Mouse (Mus musculus): ENCODE measurements around the gene Kncn.

The Kncn gene

DNA sequence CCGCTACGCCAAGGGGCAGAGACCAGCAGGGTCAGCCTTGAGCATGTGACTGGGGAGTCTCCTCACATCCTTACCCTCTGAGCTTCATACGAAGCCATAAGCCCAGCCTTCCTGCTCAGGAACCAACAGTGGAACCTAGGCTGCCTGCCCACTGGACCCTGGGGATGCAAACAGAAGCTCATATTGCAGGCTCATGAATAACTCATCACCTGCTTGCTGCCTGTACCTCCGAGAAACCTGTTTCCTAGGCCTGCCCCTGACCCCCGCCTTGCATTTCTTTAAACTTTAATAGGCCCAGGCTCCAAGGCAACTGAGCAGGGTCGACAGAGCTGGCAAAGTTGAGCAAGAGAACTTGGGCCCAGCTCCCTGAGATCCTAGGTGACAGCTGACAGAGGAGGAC, at the start of gene Kncn:
TSS of gene Kncn (plus strand) at position 379 of the 400 bp plus-strand sequence.
- in situ Hi-C loops (cut with MboI; ENCODE audit: low sequenced_read_pairs): no loop called here

DNA sequence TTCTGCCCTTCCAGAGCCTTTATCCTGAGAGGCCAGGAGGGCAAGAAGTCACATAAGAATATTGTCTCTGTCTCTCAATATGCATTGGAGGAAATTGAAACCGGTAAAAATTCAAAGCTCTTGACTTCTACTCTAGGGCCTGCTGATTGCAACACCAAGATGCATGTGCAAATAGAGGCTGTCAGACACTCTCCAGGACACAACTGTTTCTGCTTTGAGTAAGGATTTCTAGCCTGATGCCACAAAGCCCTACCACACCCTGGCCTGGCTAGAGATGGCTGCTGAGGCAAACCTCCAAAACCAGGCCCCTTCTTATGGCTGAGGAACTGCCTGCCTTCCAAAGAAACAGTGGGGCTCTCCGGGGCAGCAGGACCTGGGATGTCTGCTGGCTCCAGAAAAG, 48.6 kb upstream of the Kncn start:
- in situ Hi-C loops (cut with MboI; ENCODE audit: low sequenced_read_pairs): no loop called here

DNA sequence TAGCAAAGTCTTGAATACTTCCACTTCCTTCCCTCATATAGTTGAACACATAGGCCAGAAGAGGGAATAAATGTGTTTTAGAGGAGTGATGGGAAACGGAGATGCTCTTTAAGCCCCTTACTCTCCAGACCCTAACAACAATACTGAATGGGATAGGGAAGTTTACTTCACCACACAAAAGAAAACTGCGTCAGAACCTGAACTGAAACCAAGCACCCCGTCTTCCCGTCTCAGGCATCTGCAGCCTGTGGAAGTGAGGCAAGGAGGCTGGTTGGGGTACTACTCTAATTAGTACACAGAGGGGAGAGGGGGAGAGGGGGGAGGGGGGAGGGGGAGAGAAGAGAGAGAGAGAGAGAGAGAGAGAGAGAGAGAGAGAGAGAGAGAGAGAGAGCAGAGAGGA, 46.0 kb upstream of the Kncn start:
- in situ Hi-C loops (cut with MboI; ENCODE audit: low sequenced_read_pairs): no loop called here

DNA sequence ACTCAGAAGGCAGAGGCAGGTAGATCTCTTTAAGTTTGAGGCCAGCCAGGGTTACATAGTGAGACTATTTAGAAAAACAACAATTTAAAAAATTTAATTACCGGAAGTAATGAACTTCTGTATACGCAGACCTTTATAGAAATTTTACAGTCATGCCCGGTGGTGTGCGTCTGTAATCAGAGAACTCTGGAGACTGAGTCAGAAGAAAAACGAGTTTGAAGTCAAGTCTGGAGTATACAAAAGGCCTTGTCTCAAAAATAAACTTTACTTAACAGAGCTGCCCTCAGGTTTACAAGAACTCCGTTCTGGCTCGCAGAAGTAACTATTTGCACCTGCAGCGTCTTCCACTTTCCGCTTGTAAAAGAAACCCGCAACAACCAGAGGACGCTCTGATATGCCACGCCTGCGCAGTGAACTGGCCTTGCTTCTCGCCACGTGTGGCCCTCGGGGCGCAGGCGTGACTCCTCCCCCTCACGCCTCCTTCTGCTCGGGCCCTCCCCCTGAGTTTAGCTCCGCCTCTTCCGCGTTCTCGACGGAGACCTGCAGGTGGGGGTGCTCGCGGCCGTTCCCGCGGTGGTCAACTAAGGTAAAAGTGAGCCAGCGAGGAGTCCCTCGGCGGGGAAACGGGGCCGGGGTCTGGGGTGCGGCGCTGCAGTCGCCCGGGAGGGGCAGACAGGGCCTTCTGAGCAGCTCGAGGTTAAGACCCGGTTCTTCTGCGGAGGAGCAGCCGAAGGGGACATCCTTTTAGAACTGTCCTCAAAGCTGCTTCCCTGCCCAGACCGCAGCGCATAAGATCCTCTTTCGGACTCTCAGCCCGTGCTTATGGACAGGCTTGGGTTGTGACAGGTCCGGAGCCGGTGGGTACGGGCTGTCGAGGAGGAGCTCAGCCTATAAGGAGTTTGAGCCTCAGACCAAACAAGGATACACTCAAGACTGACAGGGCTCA, 45.2 kb upstream of the Kncn start, which contains the start of gene Mknk1:
TSS of gene Mknk1 (plus strand) at position 503 of the 946 bp plus-strand sequence.
- in situ Hi-C loops (cut with MboI; ENCODE audit: low sequenced_read_pairs): no loop called here

DNA sequence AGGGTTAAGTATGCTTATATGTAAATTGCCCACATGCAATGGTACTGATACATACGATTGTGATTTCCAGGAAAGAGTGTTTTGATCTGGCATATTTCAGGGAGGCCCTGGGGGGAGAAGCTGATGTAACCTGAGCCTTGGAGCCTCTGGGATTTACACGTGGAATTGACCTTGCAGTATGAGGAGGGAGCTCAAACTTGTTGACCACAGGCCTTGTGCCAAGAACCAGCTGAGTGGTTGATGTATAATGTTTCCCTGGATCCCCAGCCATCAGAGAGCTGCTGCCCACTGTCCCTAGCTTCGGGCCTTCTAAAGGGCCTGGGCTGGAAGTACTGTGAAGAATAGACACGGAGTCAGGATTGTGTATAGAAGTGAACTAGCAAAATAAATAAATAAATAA, 44.2 kb upstream of the Kncn start:
- in situ Hi-C loops (cut with MboI; ENCODE audit: low sequenced_read_pairs): no loop called here

DNA sequence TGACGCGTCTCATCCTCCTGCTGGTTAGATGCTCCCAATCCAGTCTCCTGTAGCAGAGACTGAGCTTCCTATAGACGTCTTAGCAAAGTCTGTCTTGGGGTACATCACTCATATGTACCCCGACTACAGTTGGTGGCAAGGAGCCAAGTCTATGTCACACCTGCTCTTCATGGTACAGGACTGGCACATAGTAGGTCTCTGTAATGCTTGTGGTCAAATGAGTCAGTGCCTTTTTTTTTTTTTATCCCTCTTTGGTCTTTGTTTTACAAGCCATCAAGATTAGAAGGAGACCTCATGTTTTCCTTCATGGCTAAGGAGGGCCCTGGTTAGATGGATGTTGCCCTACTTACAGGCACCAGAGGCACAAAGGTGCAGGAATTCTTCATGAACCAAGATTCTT, 43.4 kb upstream of the Kncn start:
- in situ Hi-C loops (cut with MboI; ENCODE audit: low sequenced_read_pairs): no loop called here

DNA sequence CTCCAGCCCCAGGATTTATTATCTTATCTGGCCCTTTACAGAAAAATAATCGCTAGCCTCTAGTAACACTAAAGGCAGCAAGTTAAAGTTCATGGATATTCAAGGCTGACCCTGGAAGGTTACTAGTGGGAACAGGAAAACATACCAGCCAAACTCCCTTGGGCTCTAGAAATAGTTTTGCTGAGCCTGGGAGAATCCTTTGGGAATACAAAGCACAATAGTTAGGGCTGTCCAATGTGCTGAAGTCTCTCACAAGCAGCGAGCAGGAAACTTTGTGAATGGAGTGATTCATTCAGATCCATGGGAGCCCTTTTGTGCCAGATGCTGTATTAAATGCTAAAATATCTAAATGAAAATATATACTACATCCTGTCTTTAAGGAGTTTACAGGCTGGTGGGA, 37.5 kb upstream of the Kncn start:
- in situ Hi-C loops (cut with MboI; ENCODE audit: low sequenced_read_pairs): no loop called here

DNA sequence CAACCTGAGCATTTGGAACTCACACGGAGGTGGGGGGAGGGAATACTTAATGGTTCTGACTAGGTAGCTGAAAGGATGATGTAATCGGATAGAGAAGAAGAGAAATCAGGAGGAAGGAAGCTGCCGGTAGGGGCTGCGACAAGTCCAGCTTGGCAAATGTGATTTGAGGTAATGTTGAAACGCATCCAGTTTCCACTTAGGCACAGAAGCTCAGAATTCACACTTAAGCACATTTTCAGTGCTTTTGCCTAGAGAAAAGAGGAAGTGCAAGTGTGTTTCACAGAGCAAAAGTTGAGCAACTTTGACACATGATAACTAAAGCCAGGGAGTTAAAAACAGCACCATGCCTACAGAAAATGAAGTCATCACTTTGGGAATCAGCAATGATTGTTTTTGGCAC, 36.8 kb upstream of the Kncn start:
- in situ Hi-C loops (cut with MboI; ENCODE audit: low sequenced_read_pairs): no loop called here

DNA sequence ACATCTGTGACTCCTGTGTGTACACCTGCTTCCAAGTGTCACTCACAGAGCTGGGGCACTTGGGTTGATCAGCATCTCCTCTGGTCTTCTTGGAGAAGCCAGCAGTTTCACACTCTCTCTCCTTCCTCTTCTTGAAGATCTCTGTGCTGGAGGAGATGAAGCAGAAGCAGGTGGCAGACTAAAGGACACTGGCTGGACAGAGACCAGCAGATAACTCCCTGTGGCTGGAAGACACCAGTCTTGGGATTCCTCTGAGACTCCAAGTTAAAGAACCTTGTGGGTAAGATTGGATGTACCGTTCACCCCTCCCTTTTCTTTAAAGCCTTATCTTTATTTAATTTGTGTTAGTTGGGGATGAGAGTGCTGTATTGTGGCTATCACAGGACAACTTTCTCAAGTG, 36.1 kb upstream of the Kncn start:
- in situ Hi-C loops (cut with MboI; ENCODE audit: low sequenced_read_pairs): no loop called here

DNA sequence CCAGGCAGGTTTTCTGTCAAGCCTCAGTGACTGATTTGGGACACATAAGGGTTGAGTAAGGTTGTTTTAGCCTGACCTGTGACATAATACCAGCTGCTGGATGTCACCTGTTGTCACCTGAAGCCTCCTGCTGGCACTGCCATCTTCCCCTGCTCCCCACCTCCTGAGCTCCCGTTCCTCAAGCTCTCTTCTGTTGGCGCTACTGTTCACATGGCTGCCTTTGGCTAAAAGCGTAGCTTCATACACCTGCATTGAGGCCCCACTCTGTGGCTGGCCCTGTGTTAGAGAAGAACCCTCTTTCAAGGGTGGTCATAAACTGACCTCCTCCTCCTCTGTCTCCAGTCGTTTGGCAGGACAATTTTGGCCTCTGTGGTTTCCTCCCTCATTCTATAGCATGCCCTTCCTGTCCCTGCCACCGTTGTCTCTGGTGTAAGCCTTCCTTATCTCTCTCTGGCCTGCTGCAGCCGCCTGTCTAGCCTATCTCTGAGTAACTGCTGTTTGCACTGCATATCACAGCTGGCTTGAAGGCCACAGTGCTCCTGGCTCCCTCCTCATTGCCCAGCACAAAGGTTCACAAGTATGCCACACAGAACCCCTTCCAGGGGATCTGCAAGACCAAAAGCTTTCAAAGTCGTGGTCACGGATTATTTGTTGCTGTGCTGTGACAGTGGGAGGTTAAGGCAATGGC, 35.1 kb upstream of the Kncn start:
- in situ Hi-C loops (cut with MboI; ENCODE audit: low sequenced_read_pairs): no loop called here

DNA sequence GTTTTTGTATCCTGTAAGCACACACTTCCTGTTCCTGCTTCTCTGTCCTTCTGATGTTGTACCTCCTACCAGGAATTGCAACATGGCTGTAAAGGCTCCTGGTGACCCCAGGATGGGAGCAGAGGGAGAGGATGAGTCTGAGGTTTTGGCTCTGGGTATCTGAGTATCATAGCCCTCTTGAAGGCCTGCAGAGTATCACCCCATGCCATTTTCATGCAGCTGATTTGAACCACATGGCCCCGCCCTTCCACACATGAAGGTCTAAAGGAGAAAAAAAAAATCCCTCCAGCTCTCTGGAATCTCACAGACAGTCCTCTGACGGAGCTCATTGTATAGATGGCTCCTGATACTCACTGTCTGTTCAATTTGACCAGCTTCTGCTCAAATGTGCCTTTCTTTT, 34.1 kb upstream of the Kncn start:
- in situ Hi-C loops (cut with MboI; ENCODE audit: low sequenced_read_pairs): no loop called here

DNA sequence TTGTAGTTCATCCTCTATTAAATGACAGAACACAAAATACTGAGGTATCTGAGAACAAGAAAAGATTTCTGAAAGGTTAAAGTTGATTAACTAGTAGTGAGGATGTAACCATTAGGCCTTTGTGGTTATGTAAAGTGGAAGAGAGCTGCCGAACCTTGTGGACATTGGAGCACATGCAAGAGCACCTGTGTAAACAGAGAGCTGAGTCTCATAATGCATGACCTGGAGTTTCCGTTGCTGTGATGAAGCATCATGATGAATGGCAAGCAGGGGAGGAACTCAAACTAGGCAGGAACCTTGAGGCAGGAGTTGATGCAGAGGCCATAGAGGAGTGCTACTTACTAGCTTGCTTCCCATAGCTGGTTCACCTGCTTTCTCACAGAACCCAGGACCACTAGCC, 33.6 kb upstream of the Kncn start:
- in situ Hi-C loops (cut with MboI; ENCODE audit: low sequenced_read_pairs): no loop called here

DNA sequence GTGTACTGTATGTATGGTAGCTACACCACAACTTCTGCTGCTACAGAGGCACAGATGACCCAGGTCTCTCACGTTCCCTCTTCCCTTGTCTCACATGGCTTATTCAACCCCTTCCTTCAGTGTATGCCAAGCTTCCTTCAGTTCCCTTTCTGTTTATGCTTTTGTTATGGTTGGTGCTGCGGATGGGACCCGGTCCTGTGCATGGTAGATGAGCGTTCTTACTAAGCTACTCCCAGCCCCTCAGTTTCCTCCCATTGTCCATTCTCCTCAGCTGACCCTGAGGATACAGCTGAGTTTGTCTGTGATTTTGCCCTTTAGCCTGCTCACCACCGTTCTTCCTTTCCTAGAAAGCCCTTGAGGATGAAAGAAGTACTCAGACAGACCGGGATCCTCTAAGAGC, 32.6 kb upstream of the Kncn start:
- in situ Hi-C loops (cut with MboI; ENCODE audit: low sequenced_read_pairs): no loop called here

DNA sequence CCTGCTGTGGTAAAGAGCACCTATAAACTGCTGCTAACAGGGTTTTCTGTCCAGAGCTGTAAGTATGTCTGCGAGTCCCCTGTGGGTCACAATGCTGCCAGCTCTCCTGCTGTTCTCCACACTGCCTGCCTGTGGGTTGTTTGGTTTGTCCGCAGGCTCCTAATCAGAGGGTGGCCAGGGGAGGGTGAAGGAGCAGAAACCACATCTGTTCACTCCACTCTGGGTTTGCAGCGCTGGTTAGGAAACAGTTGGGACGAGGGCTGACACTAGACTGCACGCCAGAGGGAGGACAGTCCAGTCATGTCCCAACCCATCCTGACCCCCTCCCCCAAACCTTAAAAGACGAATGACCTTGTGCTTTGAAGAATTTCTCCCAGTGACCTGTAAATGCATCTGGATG, 29.1 kb upstream of the Kncn start:
- in situ Hi-C loops (cut with MboI; ENCODE audit: low sequenced_read_pairs): no loop called here

DNA sequence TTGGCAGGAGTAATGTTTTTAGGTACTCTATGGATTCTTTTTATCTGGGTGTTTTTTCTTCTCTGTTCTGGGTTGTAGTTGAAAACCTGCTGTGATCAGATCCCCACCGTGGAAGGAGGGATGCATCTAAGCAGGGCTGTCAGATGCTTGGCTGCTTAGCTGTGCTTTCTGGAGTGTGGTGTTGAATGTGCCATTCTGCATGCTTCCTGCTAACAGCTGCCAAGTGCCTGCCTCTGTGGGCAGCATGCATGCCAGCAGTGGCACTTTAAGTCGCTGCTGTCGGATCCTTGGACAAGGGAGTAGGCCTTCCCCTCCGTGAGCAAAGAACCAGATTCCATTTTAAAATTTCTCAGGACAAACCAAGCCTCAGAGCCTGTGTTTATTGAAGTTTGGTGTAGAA, 28.6 kb upstream of the Kncn start:
- in situ Hi-C loops (cut with MboI; ENCODE audit: low sequenced_read_pairs): no loop called here

DNA sequence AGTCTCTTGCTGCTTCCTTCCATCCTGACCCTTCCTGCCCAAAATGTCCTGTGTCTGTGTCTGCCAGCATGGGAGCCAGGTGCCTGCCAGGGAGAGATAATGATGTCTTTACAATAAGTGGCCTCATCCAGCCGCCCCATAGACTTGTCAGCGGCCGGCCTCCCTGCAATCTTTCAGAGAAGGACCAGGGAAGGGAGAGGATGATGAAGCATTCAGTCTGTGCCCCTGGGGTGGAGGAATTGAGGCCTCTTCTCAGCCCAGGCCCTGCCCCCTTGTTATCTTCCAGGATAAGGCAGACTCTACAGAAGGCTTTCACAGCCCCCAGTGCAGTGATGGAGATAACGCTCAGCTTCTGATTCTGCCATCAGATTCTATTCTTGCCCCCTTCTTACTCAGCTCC, 27.9 kb upstream of the Kncn start:
- in situ Hi-C loops (cut with MboI; ENCODE audit: low sequenced_read_pairs): no loop called here

DNA sequence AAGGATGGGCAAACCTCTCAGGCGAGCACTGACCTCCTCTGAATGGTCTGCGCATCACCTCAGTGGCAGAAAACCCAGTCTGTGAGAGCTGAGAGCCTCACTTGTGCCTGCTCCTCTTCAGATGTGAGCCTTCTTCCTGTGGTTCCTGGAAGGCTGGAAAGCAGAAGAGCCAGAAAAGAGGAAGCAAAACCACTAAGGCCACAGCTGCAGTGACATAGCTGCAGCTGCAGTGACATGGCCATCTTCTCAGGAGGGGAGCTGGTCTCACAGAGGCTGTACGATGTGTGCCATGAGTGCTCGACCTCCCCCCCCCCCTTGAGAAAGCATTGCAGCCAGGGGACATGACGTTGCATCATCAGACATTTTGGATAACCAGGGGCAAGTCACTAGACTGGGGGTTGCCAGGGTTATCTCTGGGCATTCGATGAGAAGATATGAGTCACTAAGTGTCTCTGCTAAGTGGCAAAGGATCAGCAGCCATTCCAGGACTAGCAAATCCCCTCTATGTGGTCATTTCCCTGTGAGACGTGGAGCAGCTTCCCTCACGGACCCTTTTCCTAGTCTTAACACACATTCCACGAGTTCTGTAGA, 26.8 kb upstream of the Kncn start:
- in situ Hi-C loops (cut with MboI; ENCODE audit: low sequenced_read_pairs): no loop called here

DNA sequence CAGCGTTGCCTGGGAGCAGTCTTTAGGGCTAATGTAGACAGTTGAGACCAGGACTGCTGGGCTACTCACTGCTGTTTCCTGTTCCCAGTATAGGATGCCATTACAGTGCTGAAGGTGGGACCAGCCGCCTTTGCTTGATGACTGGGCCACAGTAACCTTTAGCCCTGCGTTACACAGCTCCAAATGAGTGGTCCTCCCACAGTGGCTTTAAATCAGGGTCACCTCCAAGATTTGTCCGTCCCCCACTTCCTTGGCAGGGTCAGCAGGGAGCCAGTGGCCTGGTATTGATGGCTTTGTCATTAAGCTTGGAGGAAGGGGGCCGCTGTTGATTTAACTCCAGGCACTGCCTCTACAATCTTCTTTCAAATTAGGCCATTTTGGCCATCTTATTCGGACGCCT, 20.8 kb upstream of the Kncn start:
- in situ Hi-C loops (cut with MboI; ENCODE audit: low sequenced_read_pairs): no loop called here

DNA sequence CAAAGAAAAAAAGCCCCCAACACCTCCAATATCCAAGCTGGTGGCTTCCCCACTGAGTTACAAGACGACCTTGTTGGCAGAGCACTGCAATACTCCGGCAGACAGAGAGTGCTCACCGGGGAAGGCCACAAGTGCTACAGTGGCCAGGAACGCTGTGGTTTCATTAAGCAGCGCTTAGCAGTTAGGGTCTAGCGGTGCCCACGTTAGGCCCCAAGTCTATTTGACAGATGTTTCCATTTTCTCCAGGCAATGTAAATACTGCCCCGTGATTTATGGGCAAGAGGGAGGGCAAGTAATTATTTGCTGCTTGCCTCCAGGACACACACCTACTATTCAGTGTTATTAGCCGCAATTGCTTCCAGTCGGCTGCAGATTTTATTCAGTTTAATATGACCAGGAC, 20.3 kb upstream of the Kncn start:
- in situ Hi-C loops (cut with MboI; ENCODE audit: low sequenced_read_pairs): no loop called here

DNA sequence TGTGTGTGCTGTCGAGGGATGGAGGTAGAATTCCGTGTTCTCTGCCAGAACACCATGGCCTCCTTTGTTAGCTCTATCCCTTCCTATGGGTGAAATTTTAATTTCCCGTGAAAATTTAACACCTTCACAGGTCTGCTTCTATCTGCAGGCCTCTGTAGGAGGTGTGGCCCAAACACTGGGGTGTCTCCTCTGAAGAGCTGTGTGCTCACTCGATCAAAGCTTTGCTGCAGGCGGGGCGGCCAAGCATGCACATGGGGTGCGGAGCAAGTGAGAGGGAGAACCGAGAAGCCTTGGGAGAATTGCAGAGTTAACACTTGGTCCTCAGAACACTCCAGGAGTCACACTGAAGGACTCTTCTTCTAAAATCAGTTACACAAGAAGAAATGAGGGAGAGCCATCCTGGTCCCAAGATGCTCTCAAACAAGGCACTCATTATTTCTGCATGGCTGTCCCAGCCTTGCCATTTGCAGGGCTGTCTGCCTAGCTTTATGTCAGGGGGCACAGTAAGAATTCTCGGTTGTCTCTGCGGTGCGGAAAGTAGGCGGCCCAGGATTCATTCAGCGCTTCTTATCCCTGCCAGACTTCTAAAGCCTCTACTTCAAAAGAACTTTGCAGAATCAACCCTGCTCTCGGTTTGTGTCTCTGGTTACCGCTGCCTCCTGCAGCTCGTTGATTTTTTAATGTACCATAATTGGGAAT, 14.5 kb upstream of the Kncn start:
- in situ Hi-C loops (cut with MboI; ENCODE audit: low sequenced_read_pairs): no loop called here

DNA sequence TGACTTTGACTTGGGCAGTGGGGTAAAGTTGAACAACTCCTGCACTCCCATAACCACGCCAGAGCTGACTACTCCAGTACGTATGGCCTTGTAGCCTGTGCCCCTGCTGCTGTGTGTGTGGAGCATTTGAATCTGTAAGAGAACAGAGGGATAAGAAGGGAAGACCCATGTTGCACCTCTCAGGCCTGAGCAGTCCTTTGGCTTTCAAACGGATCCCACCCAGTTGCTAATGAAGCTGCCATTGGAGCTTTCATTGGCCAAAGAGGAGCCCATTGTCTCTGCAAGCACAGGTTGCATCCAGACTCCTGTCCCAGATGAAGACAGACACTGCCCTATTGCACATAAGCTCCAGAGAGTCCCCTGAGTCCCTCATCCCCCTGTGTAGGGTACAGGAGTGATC, 11.0 kb upstream of the Kncn start:
- in situ Hi-C loops (cut with MboI; ENCODE audit: low sequenced_read_pairs): no loop called here

Data from CH12F3 (cell line).